10 mouse cellular contexts compared by ENCODE assay signal in genomic region chr17:89654089-89654813, GRCm38 (mm10).
DNase-seq lines count a peak whose midpoint lies in the region; ATAC-seq and TF ChIP-seq lines count a peak whose summit lies in the region.
"Had no signal": no experiment of that assay in that cellular context is flagged by ENCODE, and none has a peak within 500 bp of the region (broad histone marks: within the 10 kb centered on the region; RNA-seq: fewer than 3 reads in every experiment).

No protein-coding gene starts in this region.

- peak; percentile 69 for TF ChIP-seq CTCF in heart, adult 2 months (IDR thresholded peaks at IDR 0.05)
- peak; percentile 87 for TF ChIP-seq CTCF in midbrain, postnatal 0 days (IDR thresholded peaks at IDR 0.05)

- no peaks in the 10 kb centered on the region for H3K79me2 ChIP-seq in heart, adult 2 months (replicated peaks; ENCODE audit: control insufficient read depth, insufficient read depth, low read length)

- no peak overlapping the region for H3K9ac ChIP-seq in heart, adult 2 months (ENCODE audit: low read depth, low read length)
- no peak overlapping the region for H3K9ac ChIP-seq in midbrain, postnatal 0 days (replicated peaks; ENCODE audit: low read length, poor library complexity, severe bottlenecking)
- H3K9ac ChIP-seq: liver, embryonic 15.5 days had no signal

- no peak for TF ChIP-seq POLR2A in heart, adult 2 months (IDR thresholded peaks at IDR 0.05; ENCODE audit: insufficient read depth, low read depth, low read length)

- whole genome bisulfite sequencing in heart, adult 2 months = 61% methylated on average over 5 of the region's 5 CpGs
- WGBS in embryonic facial prominence, embryonic 10.5 days = 76% methylated on average over 5 of the region's 5 CpGs
- WGBS in midbrain, postnatal 0 days = 64% methylated on average over 5 of the region's 5 CpGs

- intact Hi-C loops in heart, adult 2 months (cut with DNase I) = loop anchor here (2.0 kb wide), 1 partner anchor 847 kb away; no protein-coding TSS in a partner anchor
- intact Hi-C loops in heart, postnatal 36 days (cut with DNase I) = loop anchor here (2.0 kb wide), 1 partner anchor 847 kb away; no protein-coding TSS in a partner anchor

- H3K4me3 ChIP-seq in heart, adult 2 months = no peak overlapping the region
- H3K4me3 ChIP-seq in embryonic facial prominence, embryonic 10.5 days = no peak overlapping the region
- H3K4me3 ChIP-seq in midbrain, postnatal 0 days (ENCODE audit: low read depth, low read length) = no peak overlapping the region
- H3K4me3 ChIP-seq: liver, embryonic 15.5 days had no signal

- no peak overlapping the region for H3K4me2 ChIP-seq in midbrain, postnatal 0 days (ENCODE audit: low read depth, low read length, poor library complexity, severe bottlenecking)
- H3K4me2 ChIP-seq: liver, embryonic 15.5 days had no signal

- DNase-seq in heart, adult 2 months = no peak
- DNase-seq in heart, postnatal 36 days = no peak
- peak; percentile 59 for DNase-seq in adrenal gland, postnatal 14 days
- DNase-seq in embryonic facial prominence, embryonic 10.5 days (ENCODE audit: low spot score) = peak; percentile 38
- peak; percentile 39 for DNase-seq in hindlimb bud, embryonic 11.5 days (ENCODE audit: extremely low spot score, low read depth, low spot score)
- peak; percentile 84 for DNase-seq in left cerebral cortex, adult 11 months (ENCODE audit: low spot score)
- peak; percentile 91 for DNase-seq in midbrain, postnatal 0 days (ENCODE audit: low spot score)
- no peak for DNase-seq in natural killer cell, adult 2 months (ENCODE audit: low spot score in 2 of 2)

- H3K9me3 ChIP-seq in embryonic facial prominence, embryonic 10.5 days = no peaks in the 10 kb centered on the region
- no peaks in the 10 kb centered on the region for H3K9me3 ChIP-seq in midbrain, postnatal 0 days (ENCODE audit: low read length)
- H3K9me3 ChIP-seq: G1E; liver, embryonic 15.5 days had no signal

- no peak overlapping the region for H3K27ac ChIP-seq in heart, adult 2 months
- no peak overlapping the region for H3K27ac ChIP-seq in embryonic facial prominence, embryonic 10.5 days (replicated peaks)
- H3K27ac ChIP-seq in midbrain, postnatal 0 days (ENCODE audit: low read depth, low read length) = no peak overlapping the region
- H3K27ac ChIP-seq: liver, embryonic 15.5 days had no signal

- H3K36me3 ChIP-seq in heart, adult 2 months (ENCODE audit: control insufficient read depth, insufficient read depth, low read length) = no peaks in the 10 kb centered on the region
- no peaks in the 10 kb centered on the region for H3K36me3 ChIP-seq in embryonic facial prominence, embryonic 10.5 days (replicated peaks)
- no peaks in the 10 kb centered on the region for H3K36me3 ChIP-seq in midbrain, postnatal 0 days (ENCODE audit: insufficient read depth, low read length)
- H3K36me3 ChIP-seq: G1E; liver, embryonic 15.5 days had no signal

- H3K27me3 ChIP-seq in heart, adult 2 months (ENCODE audit: control insufficient read depth, insufficient read depth, low read length) = no peaks in the 10 kb centered on the region
- H3K27me3 ChIP-seq in embryonic facial prominence, embryonic 10.5 days (replicated peaks; ENCODE audit: low read depth, poor library complexity, severe bottlenecking) = no peaks in the 10 kb centered on the region
- H3K27me3 ChIP-seq in midbrain, postnatal 0 days (ENCODE audit: insufficient read depth, low read length) = no peaks in the 10 kb centered on the region
- H3K27me3 ChIP-seq: liver, embryonic 15.5 days had no signal

- ATAC-seq in midbrain, postnatal 0 days (ENCODE audit: low FRiP score) = no peak

- no peak for TF ChIP-seq EP300 in heart, adult 2 months (IDR thresholded peaks at IDR 0.05; ENCODE audit: insufficient read depth, low read depth, low read length)

- H3K4me1 ChIP-seq in heart, adult 2 months (ENCODE audit: control insufficient read depth, insufficient read depth, low read length) = no peaks in the 10 kb centered on the region
- H3K4me1 ChIP-seq in embryonic facial prominence, embryonic 10.5 days = no peaks in the 10 kb centered on the region
- no peaks in the 10 kb centered on the region for H3K4me1 ChIP-seq in midbrain, postnatal 0 days (ENCODE audit: insufficient read depth, low read length)
- H3K4me1 ChIP-seq: liver, embryonic 15.5 days had no signal

Comparison
In these comparisons a context has a peak if more than half of its experiments do, and no peak if none do; other contexts are left out.
1. DNase-seq: peak in adrenal gland, postnatal 14 days (single experiment), embryonic facial prominence, embryonic 10.5 days (single experiment), hindlimb bud, embryonic 11.5 days (single experiment), left cerebral cortex, adult 11 months (single experiment) and midbrain, postnatal 0 days (single experiment); none in heart, adult 2 months (0 of 2), heart, postnatal 36 days (0 of 2) and natural killer cell, adult 2 months (0 of 2).